Mouse (Mus musculus): ENCODE data around the gene Chd9.

DNA sequence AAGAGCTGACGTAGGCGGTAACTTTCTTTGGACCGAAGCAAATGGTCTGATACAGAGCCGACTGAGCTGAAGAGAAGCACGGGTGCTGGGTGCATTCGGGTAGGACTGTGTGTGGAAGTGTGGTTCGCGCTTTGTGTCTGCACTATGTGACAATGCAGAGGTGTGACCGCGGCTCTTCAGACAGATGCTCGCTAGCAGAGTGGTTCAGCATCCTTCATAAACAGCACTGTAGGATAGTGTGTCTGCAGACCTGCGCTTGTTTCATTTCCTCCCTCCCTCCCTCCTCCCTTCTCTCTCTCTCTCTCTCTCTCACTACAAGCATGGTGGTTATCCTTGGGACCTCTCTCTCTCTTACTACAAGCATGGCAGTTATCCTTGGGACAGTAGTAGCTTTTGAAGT is 254.3 kb downstream of the Chd9 start:
- TF ChIP-seq TAL1 (IDR thresholded peaks at IDR 0.05; ENCODE audit: low read length) (no peak), GATA1 (IDR thresholded peaks at IDR 0.05; ENCODE audit: low read length) (no peak)

Measured in erythroblast, embryonic 14.5 days (primary cell).